Mouse (Mus musculus) monocyte, adult 5-6 weeks (primary cell): ENCODE measurements around the gene Selenoh. TPM values are rescaled to one million over a fixed set of nuclear protein-coding genes. Genes with fewer than 3 reads are reported as not detected.
A peak's percentile ranks its signal among the peaks of the same experiment; 100 is the strongest.
"Not testable (repeated sequence)": the region's sequence is repeated elsewhere in the genome, so short reads cannot be mapped to it uniquely, and the experiment has no call there.

ENCODE experiments used
- ATAC-seq: fragments of 153-309, 156-312 bp; replicated peaks from 2 replicates; pipeline ENCODE4 v1.8.0; 2017; ENCODE audit warnings: mild to moderate bottlenecking; ENCODE audit not compliant: low TSS enrichment, insufficient number of reproducible peaks, severe bottlenecking, poor library complexity, low FRiP score
- total RNA-seq: library from RNA; stranded (forward); fragments of 200-1000, 200-491, 200-594 nt; gene quantifications from 3 replicates; pipeline ENCODE4 v1.2.3, GENCODE M21; 2017

The Selenoh gene
- total RNA-seq, 1 experiment from 2014 or later = 37.5 TPM

- peak; percentile 97 for ATAC-seq
Measured at GRCm38 (mm10) chr2:84677968-84678880, 7.7 kb upstream of the Selenoh start, which contains the start of the genes Gm28635 and Med19. Gm28635 (minus strand) TSS chr2:84678041. Med19 (plus strand) TSS chr2:84678402.

- peak; percentile 32 for ATAC-seq
Measured at GRCm38 (mm10) chr2:84677270-84677967, 6.8 kb upstream of the Selenoh start.

GRCm38 (mm10) chr2:84671535-84671934 is 965 bp upstream of the Selenoh start:
- not testable (repeated sequence) for ATAC-seq

GRCm38 (mm10) chr2:84669828-84670568 is 572 bp downstream of the Selenoh start:
- 0 out of 2 replicates have a peak, but pooled peaks have one; percentile 15 for ATAC-seq

- ATAC-seq = no peak
Measured at GRCm38 (mm10) chr2:84666081-84666480, 4.5 kb downstream of the Selenoh start.

- no peak; the same call in 1 of the 2 replicates for ATAC-seq
Measured at GRCm38 (mm10) chr2:84662866-84663265, 7.7 kb downstream of the Selenoh start.

- peak; percentile 72 for ATAC-seq
Measured at GRCm38 (mm10) chr2:84660253-84660652, 10.3 kb downstream of the Selenoh start.

GRCm38 (mm10) chr2:84658806-84659205 is 11.8 kb downstream of the Selenoh start, which contains the start of gene Btbd18:
Btbd18 (plus strand) TSS chr2:84659079.
- no peak for ATAC-seq

GRCm38 (mm10) chr2:84655864-84656263 is 14.7 kb downstream of the Selenoh start:
- ATAC-seq = peak; percentile 80

GRCm38 (mm10) chr2:84653354-84653753 is 17.2 kb downstream of the Selenoh start:
- no peak for ATAC-seq

GRCm38 (mm10) chr2:84650464-84651195 is 19.9 kb downstream of the Selenoh start, which contains the start of gene Ctnnd1:
Ctnnd1 (minus strand) TSS chr2:84650765.
- 0 out of 2 replicates have a peak, but pooled peaks have one; percentile 59 for ATAC-seq

- no peak for ATAC-seq
Measured at GRCm38 (mm10) chr2:84649674-84650073, 20.9 kb downstream of the Selenoh start.

- no peak for ATAC-seq
Measured at GRCm38 (mm10) chr2:84648369-84648768, 22.2 kb downstream of the Selenoh start.

GRCm38 (mm10) chr2:84647051-84647568 is 23.5 kb downstream of the Selenoh start:
- ATAC-seq = no peak

- no peak for ATAC-seq
Measured at GRCm38 (mm10) chr2:84646138-84646537, 24.4 kb downstream of the Selenoh start.

GRCm38 (mm10) chr2:84640833-84641232 is 29.7 kb downstream of the Selenoh start:
- ATAC-seq = no peak

GRCm38 (mm10) chr2:84638428-84639220 is 31.9 kb downstream of the Selenoh start:
- ATAC-seq = no peak
